Mouse (Mus musculus): Measurements from ENCODE around the gene Sfxn4.

- TF ChIP-seq CTCF (IDR thresholded peaks at IDR 0.05; ENCODE audit: low read depth, low read length) (no peak), GATA1 (IDR thresholded peaks at IDR 0.05; ENCODE audit: borderline replicate concordance, low read length) (no peak), POLR2AphosphoS5 (IDR thresholded peaks at IDR 0.05; ENCODE audit: insufficient replicate concordance, low read depth, low read length) (no peak), TAL1 (conservative IDR thresholded peaks at IDR 0.05; ENCODE audit: low read depth, low read length) (no peak)
Measured at GRCm38 (mm10) chr19:60870489-60870888, 9.2 kb upstream of the Sfxn4 start.

Measured in G1E (cell line).